Mouse (Mus musculus): ENCODE data around the gene Tlr3.

Gene Tlr3

DNA sequence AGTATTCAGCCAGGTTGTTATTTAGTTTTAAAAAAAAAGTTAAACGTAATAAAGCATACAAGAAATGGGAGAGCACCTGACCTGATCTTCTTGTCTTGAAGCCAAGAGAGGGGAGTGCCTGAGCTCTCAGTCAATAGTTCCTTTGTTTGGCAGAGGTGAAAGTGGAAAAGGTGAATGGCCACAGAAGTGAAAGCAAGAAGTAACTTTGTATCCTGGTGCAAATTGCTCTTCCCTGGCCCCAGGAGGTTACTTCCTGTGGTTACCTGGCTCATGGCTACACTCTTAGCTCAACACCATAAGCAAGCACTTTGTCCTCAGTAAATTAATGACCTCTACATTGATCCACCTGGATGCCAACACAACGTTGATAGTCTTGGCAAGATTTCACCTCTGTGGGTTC is at the start of gene Tlr3:
Tlr3 (minus strand) TSS at position 199 of the 400 bp plus-strand sequence.
- DNase-seq: no peak

- no peak for DNase-seq
These were observed 47.0 kb upstream of the Tlr3 start for GRCm38 (mm10) chr8:45457874-45458273.

GRCm38 (mm10) chr8:45454426-45454825 is 43.5 kb upstream of the Tlr3 start:
- peak; percentile 17 to 39 for DNase-seq

DNA sequence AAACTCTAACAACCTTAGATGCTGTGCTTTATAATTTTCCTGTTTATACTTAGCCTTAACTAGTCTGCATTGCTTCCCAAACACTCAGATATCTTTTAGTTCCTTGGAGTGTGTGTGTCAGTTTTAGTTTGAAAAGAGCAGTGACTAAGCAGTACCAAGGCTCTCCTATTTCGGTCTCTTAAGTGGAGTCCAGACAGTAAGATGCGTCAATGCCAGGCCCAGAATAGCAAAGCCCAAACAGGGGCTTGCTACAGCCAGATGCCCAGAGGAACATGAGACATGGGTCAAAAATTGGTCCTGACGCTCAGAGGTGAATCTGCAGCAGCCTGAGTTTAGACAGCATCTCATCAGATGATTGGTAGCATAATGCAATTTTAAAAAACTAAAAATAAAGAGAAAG is 41.2 kb upstream of the Tlr3 start:
- no peak for DNase-seq

GRCm38 (mm10) chr8:45448842-45449241 is 38.0 kb upstream of the Tlr3 start:
- no peak for DNase-seq

DNA sequence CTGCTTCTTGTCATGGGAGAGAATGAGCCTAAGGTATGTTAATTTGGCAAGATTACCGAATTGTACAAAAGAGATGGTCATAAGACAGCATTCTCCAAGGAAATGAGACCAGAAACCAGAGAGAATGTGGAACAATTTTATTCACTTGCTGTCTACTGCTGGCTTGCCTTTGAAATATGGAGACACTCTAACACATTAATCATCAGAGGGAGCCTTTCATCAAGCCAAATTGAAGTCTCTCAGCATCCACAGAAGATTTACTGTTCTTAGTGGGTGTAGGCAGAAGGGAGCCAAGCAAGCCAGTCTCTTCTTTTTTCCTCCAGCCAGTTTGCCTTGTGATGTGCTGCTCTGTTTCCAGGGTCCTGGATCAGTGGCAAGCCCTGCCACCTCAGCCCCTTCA is 37.4 kb upstream of the Tlr3 start:
- DNase-seq: no peak

GRCm38 (mm10) chr8:45438899-45439535 is 28.1 kb upstream of the Tlr3 start:
- no peak for DNase-seq

GRCm38 (mm10) chr8:45420151-45420550 is 9.3 kb upstream of the Tlr3 start:
- no peak for DNase-seq

- no peak for DNase-seq
These were observed 4.1 kb upstream of the Tlr3 start for GRCm38 (mm10) chr8:45414965-45415364.

DNA sequence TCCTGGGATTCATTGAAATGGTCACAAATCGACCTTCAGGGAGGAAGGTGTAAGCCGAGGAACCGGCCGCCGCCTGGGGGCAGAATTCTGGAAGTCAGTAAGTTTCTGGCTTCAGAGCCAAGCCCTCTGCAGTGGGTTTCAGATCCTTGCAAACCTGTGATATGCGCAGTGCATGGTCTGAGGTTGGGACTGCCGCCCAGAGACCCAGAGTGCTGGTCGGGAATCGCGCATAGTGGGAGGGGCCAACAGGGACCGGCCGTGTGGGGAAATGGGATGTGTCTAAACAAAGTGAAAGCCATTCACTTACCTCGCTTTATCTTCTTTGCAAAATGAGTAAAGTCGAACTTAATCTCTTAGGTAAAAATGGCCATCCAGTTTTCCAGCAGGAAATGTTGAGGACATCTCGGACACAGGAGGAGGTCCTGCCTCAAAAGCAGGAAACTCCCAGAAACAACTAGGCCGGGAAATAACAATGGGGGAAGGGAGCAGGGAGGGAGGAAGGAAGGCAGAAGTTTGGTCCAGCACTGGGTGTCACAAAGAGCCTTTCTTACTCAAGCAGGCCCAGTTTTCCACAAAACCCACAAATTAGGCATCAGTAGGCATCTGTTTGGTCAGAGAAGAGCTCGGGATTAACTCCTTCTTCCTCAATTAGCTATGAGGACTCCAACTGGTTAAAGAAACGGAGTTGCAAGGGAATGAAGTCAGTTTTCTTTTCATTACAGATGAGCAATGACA is 567 bp downstream of the Tlr3 start:
- DNase-seq: peak; percentile 76 to 86

GRCm38 (mm10) chr8:45409702-45410101 is 1.2 kb downstream of the Tlr3 start:
- no peak for DNase-seq

DNA sequence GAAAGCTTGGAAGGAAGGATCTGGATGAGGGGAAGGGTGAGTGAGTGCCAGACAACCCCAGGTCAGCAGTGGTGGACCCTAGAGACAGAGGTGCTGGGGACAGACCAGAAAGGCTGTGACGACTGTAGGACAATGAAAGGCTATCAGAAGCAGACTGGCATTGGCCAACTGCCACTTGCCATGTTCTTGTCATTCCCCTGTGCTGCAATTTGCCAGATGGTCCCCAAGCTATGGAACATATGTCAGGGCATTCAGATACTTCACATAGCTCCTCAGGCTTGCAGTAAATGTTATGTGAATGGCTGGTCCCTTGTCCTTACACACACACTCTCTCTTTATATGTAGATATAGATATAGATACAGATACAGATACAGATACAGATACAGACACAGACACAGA is 27.6 kb downstream of the Tlr3 start:
- DNase-seq: no peak

DNA sequence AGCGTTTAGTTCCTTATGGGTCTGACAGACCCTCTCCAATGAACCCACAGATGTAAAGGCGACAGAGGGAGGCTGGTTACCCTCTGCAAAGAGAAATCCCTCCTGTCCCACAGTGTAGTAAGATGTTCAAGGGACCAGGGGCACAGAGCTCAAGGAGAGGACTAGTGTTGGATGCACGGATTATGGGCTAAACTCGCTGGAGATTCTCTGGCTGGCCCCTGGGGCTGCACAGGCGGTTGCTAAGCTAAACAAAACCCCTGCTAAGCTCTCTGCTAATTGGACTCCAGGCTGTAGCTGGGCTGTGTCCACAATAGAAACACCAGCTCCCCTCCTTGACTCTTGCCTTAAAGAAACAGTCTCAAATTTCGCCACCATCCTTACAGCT is 28.9 kb downstream of the Tlr3 start, which contains the start of gene Fam149a:
Fam149a (minus strand) TSS at position 329 of the 385 bp plus-strand sequence.
- DNase-seq: no peak

DNA sequence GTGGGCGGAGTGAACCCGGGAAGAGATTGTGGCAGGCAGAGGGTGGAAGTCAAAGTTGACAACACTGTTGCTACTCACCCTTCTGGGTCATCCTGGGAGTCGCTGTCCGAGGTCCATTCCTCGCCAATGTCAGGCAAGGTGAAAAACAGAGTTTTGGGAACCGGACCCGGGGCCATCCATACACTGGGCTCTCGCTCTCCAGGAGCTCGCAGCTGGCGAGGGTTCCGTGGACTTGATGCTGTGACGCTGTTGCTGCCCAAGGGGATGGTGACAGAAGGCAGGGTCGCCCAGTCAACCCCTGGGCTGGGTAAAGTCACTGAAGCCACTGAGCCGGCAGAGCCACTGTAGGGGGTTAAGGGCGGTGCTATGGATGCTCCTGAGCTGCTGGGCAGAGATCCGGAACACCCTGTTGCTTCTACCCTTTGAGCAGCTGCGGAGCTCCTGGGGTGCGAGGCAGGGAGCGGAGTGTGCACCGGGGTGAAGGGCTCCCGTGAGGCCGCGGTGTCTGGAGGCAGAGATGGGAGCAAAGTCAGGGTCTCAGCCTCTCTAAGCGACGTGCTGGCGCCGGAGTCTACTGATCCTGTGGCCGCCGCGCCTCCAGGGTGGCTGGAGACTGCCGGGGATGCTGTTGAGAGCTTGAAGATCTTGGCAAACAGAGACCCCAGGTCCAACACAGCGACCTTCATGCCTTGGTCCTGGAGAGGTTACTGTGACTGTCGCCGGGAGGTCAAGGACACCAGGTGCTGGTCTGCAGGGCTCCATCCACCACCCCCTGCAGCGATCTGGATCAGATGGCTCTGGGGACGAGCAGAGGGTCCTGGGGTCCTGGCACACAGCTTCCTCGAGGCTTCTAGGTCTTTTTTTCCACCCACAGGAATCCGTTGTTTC is 29.6 kb downstream of the Tlr3 start:
- no peak for DNase-seq

DNA sequence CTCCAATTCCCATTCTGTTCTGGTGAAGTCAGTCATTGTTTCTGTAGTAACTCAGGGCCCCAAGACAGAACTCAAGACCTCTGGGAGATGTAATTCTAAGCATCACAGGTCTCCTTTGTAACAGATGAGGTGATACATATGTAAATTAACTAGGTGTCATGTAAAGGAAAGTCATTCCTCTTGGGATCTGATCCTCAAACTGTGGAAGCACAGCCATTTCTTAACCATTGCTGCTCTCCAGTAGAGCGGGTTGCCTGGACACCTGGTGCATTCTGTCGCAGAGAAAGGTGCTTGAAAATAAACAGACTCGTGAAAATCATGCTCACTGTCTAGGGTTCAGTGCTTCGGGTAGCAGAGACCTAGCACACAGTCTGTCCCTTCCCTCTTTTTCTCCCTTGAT is 30.3 kb downstream of the Tlr3 start:
- no peak for DNase-seq

GRCm38 (mm10) chr8:45374071-45374470 is 36.8 kb downstream of the Tlr3 start:
- DNase-seq: no peak

DNA sequence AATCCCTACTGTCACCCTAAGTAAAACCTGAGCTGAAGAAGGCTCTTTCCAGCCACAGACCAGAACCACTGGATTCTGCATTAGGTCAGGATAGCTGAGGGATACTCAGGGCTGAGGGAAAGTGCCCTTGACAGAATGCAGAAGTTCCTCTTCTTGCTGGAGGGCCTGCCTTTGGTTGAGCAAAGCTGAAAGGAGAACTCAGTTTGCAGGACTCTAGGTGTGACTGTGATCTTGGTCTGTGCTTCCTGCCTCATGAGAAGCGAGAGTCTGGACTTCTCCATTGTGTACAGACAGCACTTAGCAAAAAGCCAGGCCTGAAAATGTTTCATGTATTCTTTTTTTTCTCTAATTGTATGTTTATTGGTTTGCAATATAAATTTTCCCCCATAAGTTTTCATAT is 43.7 kb downstream of the Tlr3 start:
- DNase-seq: no peak

DNA sequence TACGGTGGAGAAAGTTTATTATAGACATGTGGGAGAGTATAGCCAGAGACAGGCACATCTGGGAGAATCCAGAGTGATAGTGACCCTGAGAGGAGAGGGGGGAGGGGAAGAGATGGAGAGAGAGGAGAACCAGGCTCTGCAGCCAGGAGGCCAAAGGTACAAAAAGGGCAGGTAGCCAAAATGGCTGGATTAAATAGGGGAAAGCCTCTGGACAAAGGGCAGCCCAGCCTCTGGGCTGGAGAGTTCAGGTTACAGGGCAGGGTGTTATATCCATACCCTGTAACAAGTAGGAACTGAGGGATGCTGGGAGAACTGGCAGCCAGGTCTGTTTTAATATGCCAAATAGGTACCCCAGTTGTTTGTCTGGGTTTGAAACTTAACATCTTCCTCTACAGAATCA is 47.7 kb downstream of the Tlr3 start:
- DNase-seq: peak in 1 of 2 experiments; percentile 47

DNA sequence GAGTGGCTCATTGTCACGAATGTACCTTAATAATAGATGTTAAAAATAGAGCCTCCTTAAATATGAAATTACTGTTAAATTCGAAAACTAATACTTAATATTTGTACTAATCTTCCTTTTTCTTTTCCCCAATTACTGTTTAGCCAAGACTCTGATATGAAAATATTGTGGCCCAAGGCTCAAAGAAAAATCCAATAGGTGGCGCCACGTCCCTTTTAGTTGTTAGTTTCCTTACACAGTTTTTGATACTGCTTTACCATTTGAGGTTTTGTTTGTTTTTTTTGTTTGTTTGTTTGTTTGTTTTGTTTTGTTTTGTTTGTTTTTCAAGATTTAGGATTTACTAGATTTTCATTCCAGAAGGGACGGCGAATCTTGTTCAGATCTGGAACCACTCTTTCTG is 48.6 kb downstream of the Tlr3 start:
- DNase-seq: peak; percentile 52 to 76

DNA sequence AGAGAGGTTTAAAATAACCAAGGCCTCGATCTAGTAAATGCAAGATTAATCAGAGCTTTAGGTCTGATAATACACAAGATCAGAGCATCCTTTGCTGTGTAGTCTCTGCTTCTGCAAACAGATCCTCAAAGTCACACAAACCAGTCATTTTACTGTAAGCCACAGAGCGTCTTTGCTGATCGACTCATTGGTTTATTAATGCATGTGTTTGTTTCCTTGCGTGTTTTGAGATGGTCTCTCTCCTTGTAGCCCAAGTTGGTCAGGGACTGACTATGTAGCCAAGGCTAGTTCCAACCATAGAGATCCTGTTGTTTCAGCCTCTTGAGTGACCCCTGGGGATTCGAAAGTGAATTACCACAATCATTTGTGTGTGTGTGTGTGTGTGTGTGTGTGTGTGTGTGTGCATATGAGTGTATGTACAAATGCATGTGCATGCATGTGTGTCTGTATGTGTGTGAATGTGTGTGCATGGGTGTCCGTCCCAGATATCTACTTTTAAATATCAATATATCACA is 51.7 kb downstream of the Tlr3 start:
- peak in 1 of 2 experiments; percentile 24 for DNase-seq

DNA sequence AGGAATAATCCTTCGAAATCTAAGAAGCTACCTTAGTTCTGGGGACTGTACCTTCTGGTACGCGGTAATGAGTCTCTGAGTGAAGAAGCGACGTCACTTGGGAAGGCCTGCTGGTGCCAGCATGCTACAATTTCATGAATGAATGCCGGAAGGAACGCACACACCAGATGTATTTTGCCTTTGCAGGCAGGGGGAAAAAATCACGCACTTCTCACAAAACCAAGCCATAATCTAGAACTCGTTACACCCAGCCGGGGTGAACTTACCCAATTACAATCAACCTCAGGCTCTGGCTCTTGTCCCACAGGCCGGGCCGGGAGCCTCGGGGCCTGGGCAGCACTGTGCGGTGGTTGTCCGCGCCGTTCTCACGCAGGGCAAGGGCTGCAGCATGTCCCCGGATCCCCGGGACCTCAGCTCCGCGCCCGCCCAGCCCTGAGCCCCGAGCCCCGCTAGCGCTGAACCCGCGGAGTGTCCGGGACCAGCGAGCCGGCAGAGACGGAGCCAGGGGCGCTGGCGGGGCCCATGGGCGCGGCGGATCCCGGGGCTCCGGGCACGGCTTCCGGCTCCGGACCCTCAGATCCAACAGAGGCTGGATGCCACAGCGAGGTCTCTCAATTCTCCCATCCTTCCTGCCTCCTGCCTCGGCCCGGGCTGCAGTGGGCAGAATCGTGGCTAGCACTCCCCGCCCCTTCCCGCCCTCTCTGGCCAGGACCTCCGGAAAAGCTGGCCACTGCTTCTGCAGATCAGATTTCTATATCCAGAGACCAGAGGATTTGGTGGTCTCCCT is 52.6 kb downstream of the Tlr3 start:
- DNase-seq: peak; percentile 55 to 70

DNA sequence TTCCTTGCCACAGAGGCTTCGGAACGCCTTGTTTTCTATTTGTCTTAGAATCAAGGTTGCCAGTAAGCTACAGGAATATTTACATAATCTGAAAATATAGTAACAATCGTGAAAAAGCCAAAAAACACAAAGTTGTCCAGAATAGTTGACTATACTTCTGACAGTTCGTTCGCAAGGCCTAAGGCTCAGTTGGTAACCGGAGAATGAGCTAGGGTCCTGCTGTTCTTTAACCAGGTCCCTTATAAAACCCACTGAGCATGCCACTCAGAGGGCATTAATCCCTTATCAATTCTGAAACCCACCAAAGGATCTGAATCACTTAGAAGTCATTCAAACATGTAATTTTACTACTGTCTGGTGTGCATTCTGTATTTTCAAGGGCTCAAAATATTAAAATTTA is 55.1 kb downstream of the Tlr3 start:
- peak in 1 of 2 experiments; percentile 19 for DNase-seq

Measured in kidney, postnatal 25 days (tissue).